Mouse (Mus musculus) cerebellum, postnatal 14 days (tissue): Measurements from ENCODE around the gene P4htm.

Experiments
- DNase-seq, 2 experiments: peaks; one replicate each; pipeline ENCODE4 v3.0.0; 2021; ENCODE audit warnings: mixed read lengths in 2 of 2

P4htm gene

GRCm38 (mm10) chr9:108540846-108541245 is 56.6 kb downstream of the P4htm start:
- no peak for DNase-seq

- no peak for DNase-seq
These were observed 66.0 kb downstream of the P4htm start for GRCm38 (mm10) chr9:108531496-108531895.

- no peak for DNase-seq
These were observed 66.5 kb downstream of the P4htm start for GRCm38 (mm10) chr9:108530954-108531353.
